Mouse (Mus musculus) thymus, adult 2 months (tissue): ENCODE data around the gene Narfl. TPM values are rescaled to one million over a fixed set of nuclear protein-coding genes. Genes with fewer than 3 reads are reported as not detected.

Source experiments
- DNase-seq: peaks from one replicate; pipeline ENCODE4 v3.0.0; 2021
- H3K27ac ChIP-seq: fragments of 200-500 bp; 2 replicates; pipeline ENCODE4 v1.5.1; 2012; ENCODE audit warnings: low read length, control low read depth; ENCODE audit not compliant: control insufficient read depth, insufficient read depth
- H3K27me3 ChIP-seq: fragments of 200-500 bp; 2 replicates; pipeline ENCODE4 v1.6.1; 2012; ENCODE audit warnings: mild to moderate bottlenecking, low read length, moderate library complexity, mixed read lengths; ENCODE audit not compliant: control insufficient read depth, insufficient read depth
- H3K36me3 ChIP-seq: fragments of 200-500 bp; 2 replicates; pipeline ENCODE4 v1.6.1; 2012; ENCODE audit warnings: mild to moderate bottlenecking, low read length, moderate library complexity; ENCODE audit not compliant: control insufficient read depth, insufficient read depth
- H3K4me1 ChIP-seq: fragments of 200-500 bp; replicated peaks from 2 replicates; pipeline ENCODE4 v1.6.1; 2012; ENCODE audit warnings: low read length; ENCODE audit not compliant: control insufficient read depth, insufficient read depth
- H3K4me3 ChIP-seq: fragments of 200-500 bp; 2 replicates; pipeline ENCODE4 v1.5.1; 2012; ENCODE audit warnings: mild to moderate bottlenecking, low read length, control low read depth, moderate library complexity; ENCODE audit not compliant: control insufficient read depth, insufficient read depth
- CTCF ChIP-seq: fragments of 200-500 bp; IDR thresholded peaks from 2 replicates; pipeline ENCODE4 v1.5.1; 2012; ENCODE audit warnings: mild to moderate bottlenecking, control low read depth, low read length, moderate library complexity, borderline replicate concordance; ENCODE audit not compliant: control insufficient read depth, poor library complexity, insufficient read depth; ENCODE audit errors: extremely low read depth
- POLR2A ChIP-seq: fragments of 200-500 bp; IDR thresholded peaks from 2 replicates; pipeline ENCODE4 v1.6.1; 2012; ENCODE audit warnings: mild to moderate bottlenecking, low read length, control low read depth, moderate library complexity; ENCODE audit not compliant: control insufficient read depth, poor library complexity, insufficient read depth; ENCODE audit errors: extremely low read depth
- WGBS: fragments of 180-500 bp; shearing (Covaris S2); methylation state at CpG from one replicate; pipeline ENCODE4 v1.1.7; 2018; 5-methylcytosine and 5-hydroxymethylcytosine counted together
- polyA plus RNA-seq: library from polyadenylated mRNA; depleted of rRNA; stranded (reverse); fragments of >200 nt; gene quantifications from 2 replicates; pipeline ENCODE4 v1.2.3, GENCODE M21; 2012

Gene Narfl
- polyA plus RNA-seq, 1 experiment = 33.5 TPM

DNA sequence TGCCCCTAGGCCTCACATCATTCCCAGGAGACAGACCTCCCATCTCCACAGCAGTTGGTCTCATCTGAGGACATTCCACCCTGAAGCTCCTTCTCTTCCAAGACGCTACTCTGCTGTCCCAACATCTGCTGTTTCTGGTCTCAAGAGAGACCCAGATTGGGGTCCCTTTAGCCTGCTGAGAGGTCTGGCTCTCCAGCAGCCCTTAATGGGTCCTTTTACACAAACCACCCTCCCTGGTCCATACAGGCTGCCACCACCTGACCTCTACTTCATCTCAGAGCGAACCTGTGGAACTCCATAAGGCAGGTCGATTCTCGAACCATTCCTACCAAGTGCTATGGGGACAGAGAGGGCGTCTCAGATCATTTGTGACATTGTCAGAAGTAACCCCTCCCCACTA is 34.5 kb downstream of the Narfl start:
- Histone ChIP-seq H3K27ac (no peak overlapping the region), H3K36me3 (no peaks in the 10 kb centered on the region), H3K27me3 (peaks cover 14% of the 10 kb centered on the region; the same call in 1 of the 2 replicates), H3K4me3 (no peak overlapping the region), H3K4me1 (no peaks in the 10 kb centered on the region)
- TF ChIP-seq CTCF (no peak), POLR2A (no peak)
- WGBS = 49% methylated on average over 5 of the region's 5 CpGs
- DNase-seq = no peak

DNA sequence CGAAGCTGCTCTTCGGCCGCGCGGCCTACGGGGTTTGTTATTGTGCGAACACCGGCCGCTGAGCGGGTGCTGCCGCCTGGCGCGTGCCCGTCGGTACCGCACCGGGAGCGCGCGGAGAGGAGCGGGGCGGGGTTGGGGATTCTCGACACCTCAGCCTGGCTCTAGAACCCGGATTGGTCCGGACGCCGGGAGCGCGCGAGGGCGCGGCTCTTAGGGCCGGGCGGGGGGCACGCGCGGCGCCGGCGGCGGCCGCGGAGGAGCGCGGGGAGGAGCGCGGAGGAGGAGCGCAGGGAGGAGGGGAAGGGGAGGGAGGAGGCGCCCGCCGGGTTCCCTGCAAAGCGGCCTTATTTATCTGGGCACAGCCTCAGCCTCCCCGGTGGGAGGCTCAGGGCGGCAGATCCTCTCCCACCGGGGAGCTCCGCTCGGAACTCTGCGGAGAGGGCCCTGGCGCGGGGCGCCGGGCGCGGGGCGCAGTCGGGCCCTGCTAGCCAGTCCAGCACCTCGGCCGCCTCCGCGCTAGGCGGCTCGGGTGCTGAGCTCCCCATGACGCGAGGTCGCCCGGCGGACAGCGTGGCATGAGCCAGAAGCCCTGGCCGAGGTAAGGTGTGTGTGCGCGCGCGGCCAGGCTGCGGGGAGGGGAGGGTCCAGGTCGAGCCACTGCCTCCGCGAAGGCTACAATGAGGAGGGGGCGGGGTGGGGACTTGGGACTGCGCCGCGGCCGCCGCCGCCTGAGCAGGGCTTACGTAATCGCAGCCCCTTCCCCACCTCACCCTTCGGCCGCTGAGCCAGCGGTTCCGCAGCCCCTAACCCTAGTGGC is 35.4 kb downstream of the Narfl start, which contains the start of gene Fbxl16:
TSS of gene Fbxl16 (plus strand) at position 297 of the 817 bp plus-strand sequence.
- DNase-seq = no peak
- no peaks in the 10 kb centered on the region for H3K4me1 ChIP-seq
- H3K27me3 ChIP-seq = peaks cover 14% of the 10 kb centered on the region; the same call in 1 of the 2 replicates
- 1% methylated on average over 95 of the region's 100 CpGs for WGBS
- TF ChIP-seq CTCF (no peak), POLR2A (no peak)
- H3K27ac ChIP-seq = no peak within 1 kb of the TSS
- no peaks in the 10 kb centered on the region for H3K36me3 ChIP-seq
- 0 out of 2 replicates have a peak within 1 kb of the TSS, but pooled peaks have one; percentile 2 for H3K4me3 ChIP-seq

DNA sequence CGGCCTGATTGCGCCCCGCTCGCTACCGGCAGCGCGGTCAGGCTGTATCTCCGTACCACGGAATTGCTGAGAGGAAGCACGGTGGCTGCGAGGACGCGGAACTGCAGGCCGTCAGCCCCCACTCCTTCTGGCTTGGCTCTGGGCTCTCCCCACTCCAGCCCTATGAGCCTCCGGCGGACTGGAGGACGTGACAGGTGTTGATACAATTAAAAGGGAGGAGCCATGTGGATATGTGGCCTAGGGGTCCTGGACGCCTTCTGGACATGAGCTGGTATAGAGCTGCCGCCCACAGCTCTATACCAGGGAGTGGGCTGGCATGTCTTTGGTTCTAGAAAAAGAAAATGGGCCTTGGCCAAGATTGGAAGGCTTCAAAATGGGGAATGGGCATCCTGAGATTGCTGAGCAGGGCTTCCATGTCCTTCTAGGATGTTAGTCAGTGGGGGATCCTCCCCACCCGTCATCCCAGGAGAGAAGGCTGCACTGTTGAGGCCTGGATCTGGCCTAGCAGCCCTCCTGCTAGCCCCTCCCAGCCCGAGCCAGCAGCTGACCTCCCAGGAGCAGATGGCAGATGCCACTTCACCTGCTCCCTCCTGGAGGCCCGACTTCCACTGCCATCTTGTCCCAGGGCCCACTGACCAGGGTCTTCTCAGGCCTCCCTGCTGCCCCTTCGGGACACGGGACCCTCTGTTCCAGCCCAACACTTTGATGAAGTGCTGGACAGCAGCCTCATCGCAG is 36.2 kb downstream of the Narfl start:
- H3K4me1 ChIP-seq = no peaks in the 10 kb centered on the region
- H3K27me3 ChIP-seq = peaks cover 14% of the 10 kb centered on the region; the same call in 1 of the 2 replicates
- DNase-seq = no peak
- H3K36me3 ChIP-seq = no peaks in the 10 kb centered on the region
- 18% methylated on average over 25 of the region's 25 CpGs for WGBS
- no peak overlapping the region for H3K27ac ChIP-seq
- TF ChIP-seq POLR2A = no peak
- TF ChIP-seq CTCF = no peak
- 0 out of 2 replicates have a peak overlapping the region, but pooled peaks have one; percentile 2 for H3K4me3 ChIP-seq

DNA sequence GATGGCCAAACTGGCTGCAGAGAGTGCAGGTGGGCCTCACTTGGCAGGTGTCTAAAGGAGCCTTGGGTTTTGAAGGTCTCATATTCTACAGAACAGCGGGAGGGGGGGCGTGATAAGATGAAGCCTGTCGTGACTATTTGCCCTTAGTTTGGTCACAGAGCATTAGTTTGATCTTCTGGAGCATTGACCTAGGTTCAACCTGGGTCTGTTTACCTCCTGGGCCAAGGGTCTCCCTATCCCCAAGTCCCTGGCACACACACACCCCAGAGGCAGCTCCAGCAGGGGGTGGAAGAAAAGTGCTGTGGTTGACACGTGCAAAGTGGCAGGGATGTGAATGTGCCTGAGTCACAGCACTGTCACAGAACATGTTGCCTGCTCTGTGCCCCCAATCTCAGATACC is 37.3 kb downstream of the Narfl start:
- Histone ChIP-seq H3K27me3 (peaks cover 14% of the 10 kb centered on the region; the same call in 1 of the 2 replicates), H3K4me3 (no peak overlapping the region), H3K36me3 (no peaks in the 10 kb centered on the region), H3K27ac (no peak overlapping the region), H3K4me1 (no peaks in the 10 kb centered on the region)
- WGBS = 65% methylated on average over 4 of the region's 4 CpGs
- no peak for DNase-seq
- no peak for TF ChIP-seq CTCF
- no peak for TF ChIP-seq POLR2A

DNA sequence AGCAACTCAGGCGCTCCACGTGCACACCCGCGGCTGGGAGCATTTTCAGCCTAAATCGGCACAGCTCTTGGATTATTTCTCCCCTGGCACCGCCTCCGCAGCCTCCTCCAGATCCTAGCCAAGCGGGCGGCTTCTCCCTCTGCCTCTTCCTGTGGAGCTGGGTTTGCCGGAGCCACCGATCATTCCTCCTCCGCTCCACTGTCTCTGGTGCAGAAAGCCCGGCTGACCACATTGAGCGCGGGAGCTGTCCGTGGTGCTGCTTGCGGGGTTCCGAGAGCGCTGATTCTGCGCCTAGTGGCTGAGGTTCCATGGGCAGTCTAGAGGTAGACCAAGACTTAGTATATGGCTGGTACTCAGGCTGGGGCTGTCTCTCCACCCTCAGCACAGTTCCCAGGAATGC is 39.9 kb downstream of the Narfl start:
- Histone ChIP-seq H3K36me3 (no peaks in the 10 kb centered on the region), H3K4me1 (no peaks in the 10 kb centered on the region), H3K27ac (no peak overlapping the region), H3K4me3 (no peak overlapping the region), H3K27me3 (peaks cover 13% of the 10 kb centered on the region; the same call in 1 of the 2 replicates)
- TF ChIP-seq CTCF = 0 out of 2 replicates have a peak, but pooled peaks have one; percentile 54
- TF ChIP-seq POLR2A = no peak
- WGBS = 6% methylated on average over 20 of the region's 20 CpGs
- peak; percentile 77 for DNase-seq

DNA sequence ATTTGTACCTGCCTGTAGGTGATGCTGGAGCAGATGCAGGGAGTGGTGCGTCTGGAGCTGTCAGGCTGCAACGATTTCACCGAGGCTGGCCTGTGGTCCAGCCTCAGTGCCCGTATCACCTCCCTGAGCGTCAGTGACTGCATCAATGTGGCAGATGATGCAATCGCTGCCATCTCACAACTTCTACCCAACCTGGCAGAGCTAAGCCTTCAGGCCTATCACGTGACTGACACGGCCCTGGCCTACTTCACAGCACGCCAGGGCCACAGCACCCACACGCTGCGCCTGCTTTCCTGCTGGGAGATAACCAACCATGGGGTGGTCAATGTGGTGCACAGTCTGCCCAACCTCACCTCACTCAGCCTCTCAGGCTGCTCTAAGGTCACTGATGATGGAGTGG is 44.1 kb downstream of the Narfl start:
- H3K27ac ChIP-seq = no peak overlapping the region
- H3K36me3 ChIP-seq = no peaks in the 10 kb centered on the region
- no peak overlapping the region for H3K4me3 ChIP-seq
- WGBS = 80% methylated on average over 11 of the region's 11 CpGs
- H3K4me1 ChIP-seq = no peaks in the 10 kb centered on the region
- H3K27me3 ChIP-seq = peaks cover 9% of the 10 kb centered on the region; the same call in 1 of the 2 replicates
- TF ChIP-seq POLR2A (no peak), CTCF (no peak)
- DNase-seq = no peak
